Mouse (Mus musculus) MEL (cell line): Measurements from ENCODE around the gene Ankrd33b. TPM values are rescaled to one million over a fixed set of nuclear protein-coding genes. Genes with fewer than 3 reads are reported as not detected.

Experiments used
- DNase-seq: peaks from one replicate; pipeline ENCODE4 v3.0.0; 2011; ENCODE audit warnings: low read depth, low spot score
- H3K27ac ChIP-seq: 2 replicates; pipeline ENCODE4 v1.5.1; 2012; ENCODE audit warnings: low read depth, mild to moderate bottlenecking, control low read depth, low read length, moderate library complexity; ENCODE audit not compliant: control insufficient read depth
- H3K27me3 ChIP-seq, 2 experiments: fragments of 150-350 bp in 1 of 2; sonication (generic) in 1 of 2; 2 replicates each; pipeline ENCODE4 v1.6.1; 2012; ENCODE audit warnings: low read length in 2 of 2, mild to moderate bottlenecking in 2 of 2, improper control_type of control experiment in 1 of 2, moderate library complexity in 1 of 2; ENCODE audit not compliant: insufficient read depth in 2 of 2, control insufficient read depth in 1 of 2
- H3K36me3 ChIP-seq, 2 experiments: 2 replicates each; pipeline ENCODE4 v1.6.1; 2012 to 2014; ENCODE audit warnings: low read length in 2 of 2, improper control_type of control experiment in 1 of 2, inconsistent platforms in 1 of 2, mild to moderate bottlenecking in 1 of 2; ENCODE audit not compliant: insufficient read depth in 2 of 2, control insufficient read depth in 1 of 2
- H3K4me1 ChIP-seq, 2 experiments: fragments of 150-350 bp in 1 of 2; sonication (generic) in 1 of 2; 2 replicates each; pipeline ENCODE4 v1.6.1; 2012; ENCODE audit warnings: low read length in 2 of 2, improper control_type of control experiment in 1 of 2, mild to moderate bottlenecking in 1 of 2; ENCODE audit not compliant: insufficient read depth in 2 of 2, control insufficient read depth in 1 of 2
- H3K4me3 ChIP-seq, 2 experiments: fragments of 150-350 bp in 1 of 2; sonication (generic) in 1 of 2; 2 replicates each; pipeline ENCODE4 v1.5.1; 2012; ENCODE audit warnings: low read depth in 2 of 2, low read length in 2 of 2, mild to moderate bottlenecking in 2 of 2, moderate library complexity in 2 of 2, control low read depth in 1 of 2, improper control_type of control experiment in 1 of 2; ENCODE audit not compliant: control insufficient read depth in 1 of 2, insufficient read depth in 1 of 2
- H3K79me2 ChIP-seq: 2 replicates; pipeline ENCODE4 v1.6.1; 2012; ENCODE audit warnings: mild to moderate bottlenecking, low read length, moderate library complexity; ENCODE audit not compliant: control insufficient read depth, poor library complexity, insufficient read depth
- H3K9ac ChIP-seq: 2 replicates; pipeline ENCODE4 v1.6.1; 2012; ENCODE audit warnings: low read depth, mild to moderate bottlenecking, control low read depth, low read length, moderate library complexity; ENCODE audit not compliant: control insufficient read depth, poor library complexity, severe bottlenecking
- H3K9me3 ChIP-seq: fragments of 150-350 bp; sonication (generic); replicated peaks from 2 replicates; pipeline ENCODE4 v1.6.1; 2012; ENCODE audit warnings: mild to moderate bottlenecking, low read length, improper control_type of control experiment, moderate library complexity; ENCODE audit not compliant: insufficient read depth
- CHD1 ChIP-seq: IDR thresholded peaks from 2 replicates; pipeline ENCODE4 v1.6.1; 2012; ENCODE audit warnings: low read depth, mild to moderate bottlenecking, inconsistent platforms, low read length, improper control_type of control experiment
- CTCF ChIP-seq, 3 experiments: IDR thresholded peaks in 2 of 3; conservative IDR thresholded peaks in 1 of 3; 2 replicates each; pipeline ENCODE4 v1.5.1; 2011 to 2012; ENCODE audit warnings: low read length in 3 of 3, low read depth in 2 of 3, mild to moderate bottlenecking in 2 of 3, improper control_type of control experiment in 1 of 3, inconsistent platforms in 1 of 3, mixed read lengths in 1 of 3, moderate library complexity in 1 of 3; ENCODE audit not compliant: control insufficient read depth in 1 of 3, insufficient read depth in 1 of 3, poor library complexity in 1 of 3, severe bottlenecking in 1 of 3
- ELF1 ChIP-seq: IDR thresholded peaks from 2 replicates; pipeline ENCODE4 v1.6.1; 2014; ENCODE audit warnings: low read depth, mild to moderate bottlenecking, inconsistent platforms, low read length, improper control_type of control experiment, moderate library complexity
- EP300 ChIP-seq, 2 experiments: IDR thresholded peaks; 2 replicates each; pipeline ENCODE4 v1.6.1; 2011; ENCODE audit warnings: improper control_type of control experiment in 2 of 2, low read length in 2 of 2, low read depth in 1 of 2, mild to moderate bottlenecking in 1 of 2
- ETS1 ChIP-seq: IDR thresholded peaks from 2 replicates; pipeline ENCODE4 v1.6.1; 2012; ENCODE audit warnings: low read depth, mild to moderate bottlenecking, inconsistent platforms, low read length, improper control_type of control experiment, moderate library complexity
- GATA1 ChIP-seq: IDR thresholded peaks from 2 replicates; pipeline ENCODE4 v1.6.1; 2011; ENCODE audit warnings: low read depth, low read length, improper control_type of control experiment
- HCFC1 ChIP-seq: IDR thresholded peaks from 2 replicates; pipeline ENCODE4 v1.6.1; 2012; ENCODE audit warnings: low read depth, mild to moderate bottlenecking, inconsistent platforms, low read length, improper control_type of control experiment, moderate library complexity
- KAT2A ChIP-seq: conservative IDR thresholded peaks from 2 replicates; pipeline ENCODE4 v1.6.1; 2012; ENCODE audit warnings: low read depth, low read length, improper control_type of control experiment, inconsistent platforms
- MAFK ChIP-seq: IDR thresholded peaks from 2 replicates; pipeline ENCODE4 v1.6.1; 2011; ENCODE audit warnings: low read depth, mild to moderate bottlenecking, low read length, improper control_type of control experiment, borderline replicate concordance
- MEF2A ChIP-seq: IDR thresholded peaks from 2 replicates; pipeline ENCODE4 v1.6.1; 2014; ENCODE audit warnings: low read depth, mild to moderate bottlenecking, inconsistent platforms, low read length, improper control_type of control experiment; ENCODE audit not compliant: poor library complexity, insufficient replicate concordance, severe bottlenecking; ENCODE audit errors: extremely low read depth
- MXI1 ChIP-seq: IDR thresholded peaks from 2 replicates; pipeline ENCODE4 v1.6.1; 2011; ENCODE audit warnings: mild to moderate bottlenecking, low read depth, low read length, improper control_type of control experiment
- MYB ChIP-seq: IDR thresholded peaks from 2 replicates; pipeline ENCODE4 v1.6.1; 2011; ENCODE audit warnings: mild to moderate bottlenecking, low read depth, low read length, improper control_type of control experiment
- MYC ChIP-seq: IDR thresholded peaks from 2 replicates; pipeline ENCODE4 v1.6.1; 2011; ENCODE audit warnings: low read depth, mild to moderate bottlenecking, low read length, improper control_type of control experiment, moderate library complexity
- NELFE ChIP-seq: IDR thresholded peaks from 2 replicates; pipeline ENCODE4 v1.6.1; 2011; ENCODE audit warnings: low read depth, low read length, improper control_type of control experiment
- RCOR1 ChIP-seq: IDR thresholded peaks from 2 replicates; pipeline ENCODE4 v1.6.1; 2012; ENCODE audit warnings: low read depth, mild to moderate bottlenecking, inconsistent platforms, low read length, improper control_type of control experiment
- SIN3A ChIP-seq: IDR thresholded peaks from 2 replicates; pipeline ENCODE4 v1.6.1; 2012; ENCODE audit warnings: low read length, improper control_type of control experiment, inconsistent platforms
- SMC3 ChIP-seq: IDR thresholded peaks from 2 replicates; pipeline ENCODE4 v1.6.1; 2011; ENCODE audit warnings: low read depth, low read length, improper control_type of control experiment
- TAL1 ChIP-seq: IDR thresholded peaks from 2 replicates; pipeline ENCODE4 v1.6.1; 2012; ENCODE audit warnings: mild to moderate bottlenecking, inconsistent platforms, low read length, moderate library complexity, mixed read lengths
- TBP ChIP-seq: IDR thresholded peaks from 2 replicates; pipeline ENCODE4 v1.8.0; 2011; ENCODE audit warnings: low read depth, low read length, improper control_type of control experiment
- TCF12 ChIP-seq: IDR thresholded peaks from 2 replicates; pipeline ENCODE4 v1.6.1; 2014; ENCODE audit warnings: low read depth, mild to moderate bottlenecking, inconsistent platforms, low read length, improper control_type of control experiment, moderate library complexity
- UBTF ChIP-seq: IDR thresholded peaks from 2 replicates; pipeline ENCODE4 v1.6.1; 2012; ENCODE audit warnings: low read depth, mild to moderate bottlenecking, inconsistent platforms, low read length, improper control_type of control experiment, moderate library complexity, borderline replicate concordance; ENCODE audit not compliant: insufficient read depth
- ZC3H11A ChIP-seq: IDR thresholded peaks from 2 replicates; pipeline ENCODE4 v1.6.1; 2012; ENCODE audit warnings: low read depth, mild to moderate bottlenecking, inconsistent platforms, low read length, improper control_type of control experiment
- ZKSCAN1 ChIP-seq: IDR thresholded peaks from 2 replicates; pipeline ENCODE4 v1.6.1; 2012; ENCODE audit warnings: low read depth, mild to moderate bottlenecking, inconsistent platforms, low read length, improper control_type of control experiment, moderate library complexity
- ZMIZ1 ChIP-seq: IDR thresholded peaks from 2 replicates; pipeline ENCODE4 v1.6.1; 2012; ENCODE audit warnings: low read depth, mild to moderate bottlenecking, inconsistent platforms, low read length, improper control_type of control experiment, moderate library complexity
- ZNF384 ChIP-seq: IDR thresholded peaks from 2 replicates; pipeline ENCODE4 v1.6.1; 2012; ENCODE audit warnings: low read depth, mild to moderate bottlenecking, inconsistent platforms, low read length, improper control_type of control experiment
- polyA plus RNA-seq, 2 experiments: library from polyadenylated mRNA; stranded (reverse) in 1 of 2; unstranded in 1 of 2; fragments of >175 nt in 1 of 2; fragments of >200 nt in 1 of 2; gene quantifications; 2 replicates each; pipeline versions ENCODE4 v1.2.1 to v1.2.4; 2012; ENCODE audit warnings: low replicate concordance in 2 of 2, low read depth in 1 of 2; ENCODE audit not compliant: insufficient read length in 2 of 2, insufficient read depth in 1 of 2, missing spikeins in 1 of 2
- total RNA-seq: library from RNA; depleted of rRNA; stranded (reverse); fragments of 300-350 nt; gene quantifications from 2 replicates; pipeline ENCODE4 v1.2.3, GENCODE M21; 2012

The Ankrd33b gene
- total and polyA plus RNA-seq, 3 experiments, result 11.1 to 16.1 TPM; not detected in 1

- H3K9ac ChIP-seq, result no peak overlapping the region
- no peak overlapping the region for H3K27ac ChIP-seq
- DNase-seq, result no peak
- no peaks in the 10 kb centered on the region for H3K27me3 ChIP-seq
- H3K9me3 ChIP-seq, result no peaks in the 10 kb centered on the region
- H3K4me3 ChIP-seq, result no peak overlapping the region
- TF ChIP-seq CHD1 (no peak), KAT2A (no peak), MYB (no peak), NELFE (no peak), ZMIZ1 (no peak), CTCF (IDR thresholded peaks at IDR 0.05 in 2 of 3, conservative IDR thresholded peaks at IDR 0.05 in 1 of 3; ENCODE audit: control insufficient read depth in 1 of 3, insufficient read depth in 1 of 3, low read depth in 2 of 3, low read length in 3 of 3, poor library complexity in 1 of 3, severe bottlenecking in 1 of 3) (no peak), ZNF384 (no peak), ETS1 (no peak), MEF2A (no peak), ZKSCAN1 (no peak)
- H3K79me2 ChIP-seq, result no peaks in the 10 kb centered on the region
- H3K4me1 ChIP-seq, result peaks cover 3 to 10% of the 10 kb centered on the region in 2 experiments; a peak in 3 of 4 replicates
- peaks cover 0 to 12% of the 10 kb centered on the region in 2 experiments; a peak in 2 of 4 replicates for H3K36me3 ChIP-seq
These were observed 65.1 kb downstream of the Ankrd33b start for GRCm38 (mm10) chr15:31302293-31302990.

- Histone ChIP-seq H3K27ac (no peak overlapping the region), H3K36me3 (peaks cover 0 to 12% of the 10 kb centered on the region in 2 experiments; a peak in 2 of 4 replicates), H3K27me3 (no peaks in the 10 kb centered on the region), H3K9me3 (no peaks in the 10 kb centered on the region), H3K79me2 (no peaks in the 10 kb centered on the region), H3K9ac (no peak overlapping the region), H3K4me1 (peaks cover 3 to 10% of the 10 kb centered on the region in 2 experiments; a peak in 3 of 4 replicates), H3K4me3 (no peak overlapping the region)
- DNase-seq, result peak; percentile 81
- TF ChIP-seq MXI1 (peak; percentile 63; the same call in 1 of the 2 replicates), UBTF (no peak), SIN3A (0 out of 2 replicates have a peak, but pooled peaks have one; percentile 57), TAL1 (peak; percentile 68), MYC (peak; percentile 10; the same call in 1 of the 2 replicates), RCOR1 (peak; percentile 68), HCFC1 (no peak), TBP (no peak), SMC3 (no peak), TCF12 (peak; percentile 72), GATA1 (peak; percentile 83), MAFK (no peak), ELF1 (0 out of 2 replicates have a peak, but pooled peaks have one; percentile 42), ZC3H11A (no peak), EP300 (IDR thresholded peaks at IDR 0.05; ENCODE audit: low read depth in 1 of 2, low read length in 2 of 2) (peak; percentile 62 to 72; a peak in 3 of 4 replicates)
These were observed 68.1 kb downstream of the Ankrd33b start for GRCm38 (mm10) chr15:31299258-31299917.
